Mouse (Mus musculus) thymus, postnatal 4 days (tissue): ENCODE results near the gene Pkd1l1.
A peak's percentile ranks its signal among the peaks of the same experiment; 100 is the strongest.

Source experiments
- DNase-seq: peaks from one replicate; pipeline ENCODE4 v3.0.0; 2021

Pkd1l1 gene

DNA sequence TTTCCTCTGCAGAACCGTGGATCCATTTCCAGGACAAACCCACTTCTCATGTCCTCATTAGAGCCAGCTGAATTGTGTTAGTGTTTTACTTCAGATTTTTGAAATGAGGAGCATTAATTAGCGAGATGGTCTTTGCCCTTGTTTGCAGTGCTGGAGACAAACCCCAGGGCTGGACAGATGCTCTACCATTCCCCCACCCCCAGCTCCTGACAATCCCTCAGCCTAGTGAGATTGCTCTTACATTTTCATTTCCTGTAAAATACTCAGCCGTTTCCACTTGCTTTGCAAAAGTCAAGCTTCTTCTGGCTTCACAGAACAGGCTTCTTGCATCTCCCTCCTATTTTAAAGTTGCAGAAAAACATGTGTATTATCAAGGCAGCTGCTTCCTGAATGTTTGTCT lies 155.7 kb downstream of the Pkd1l1 start:
- DNase-seq: no peak

DNA sequence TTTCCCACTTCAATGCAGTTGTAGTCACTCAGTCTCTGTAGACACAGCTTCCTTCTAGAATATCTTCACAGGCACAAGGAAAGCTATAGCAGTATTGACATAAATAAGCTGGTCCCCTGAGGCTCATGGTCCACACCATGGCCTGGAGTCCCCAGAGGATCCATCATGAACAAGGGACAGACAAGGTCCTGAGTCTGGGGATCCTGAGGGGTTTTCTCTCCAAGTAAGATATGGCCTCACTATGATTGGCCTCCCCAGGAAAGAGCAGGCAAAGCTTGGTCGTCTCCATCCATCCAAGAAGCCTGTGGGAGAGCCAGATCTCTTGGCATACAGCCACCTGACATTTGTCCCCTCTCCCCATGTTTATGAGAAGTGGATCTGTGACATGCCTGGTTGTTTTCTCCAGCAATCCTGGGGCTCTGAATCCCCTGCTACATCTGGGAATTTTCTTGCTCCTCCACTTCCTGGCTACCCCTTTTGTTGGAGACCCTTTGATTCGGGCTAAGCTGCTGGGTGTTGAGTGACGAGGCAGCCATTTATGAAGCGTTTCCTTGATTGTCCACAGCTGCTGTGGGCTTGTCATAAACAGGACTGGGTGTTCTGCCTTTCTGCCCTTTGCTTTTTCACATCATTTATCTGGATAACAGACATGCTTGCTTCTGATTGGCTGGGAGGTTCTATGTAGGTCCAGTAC lies 158.8 kb downstream of the Pkd1l1 start:
- no peak for DNase-seq

DNA sequence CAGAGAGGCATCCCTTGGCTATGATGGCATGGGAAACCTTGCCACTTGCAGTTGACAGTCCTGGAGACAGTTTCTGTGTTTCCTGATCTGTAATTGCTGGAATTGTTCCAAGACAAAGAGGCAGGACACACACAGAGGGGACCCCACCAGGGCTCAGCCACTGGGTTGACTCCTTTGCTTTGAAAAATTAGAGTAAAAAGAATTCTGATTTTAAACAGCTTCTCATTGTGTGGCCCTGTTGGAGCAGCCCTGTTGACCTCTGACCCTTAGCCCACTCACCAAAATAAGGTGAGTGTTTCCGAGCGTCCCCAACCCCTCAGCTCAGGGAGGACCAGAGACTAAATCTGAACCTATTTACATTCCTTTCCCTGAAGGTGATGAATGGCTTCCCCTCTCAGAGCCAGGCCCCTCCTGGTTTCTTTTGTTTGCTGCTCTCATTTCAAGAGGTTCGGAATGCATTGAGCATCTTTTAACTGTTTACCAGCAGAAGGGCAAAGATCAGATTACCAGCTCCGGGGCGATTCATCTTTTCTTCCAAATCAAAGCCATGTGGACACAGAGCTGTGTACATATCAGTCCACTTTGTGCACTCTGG lies 161.5 kb downstream of the Pkd1l1 start:
- DNase-seq: no peak

DNA sequence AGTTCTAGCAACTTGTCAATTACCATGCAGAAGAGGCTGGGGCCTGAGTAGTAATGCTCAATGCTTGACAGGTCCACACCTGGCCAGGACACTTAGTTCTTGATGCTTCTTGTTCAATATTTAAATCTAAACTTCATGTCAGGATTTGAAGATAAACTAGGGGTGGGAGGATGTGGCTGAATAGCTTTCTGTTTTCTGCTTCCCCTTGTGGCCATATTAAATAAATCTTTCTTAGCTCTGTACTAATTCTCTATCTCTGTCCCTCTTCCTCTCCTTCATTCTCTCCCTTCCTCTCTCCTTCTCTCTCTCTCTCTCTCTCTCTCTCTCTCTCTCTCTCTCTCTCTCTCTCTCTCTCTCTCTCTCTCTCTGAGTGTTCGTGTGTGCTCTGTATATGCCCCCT lies 163.4 kb downstream of the Pkd1l1 start:
- no peak for DNase-seq

DNA sequence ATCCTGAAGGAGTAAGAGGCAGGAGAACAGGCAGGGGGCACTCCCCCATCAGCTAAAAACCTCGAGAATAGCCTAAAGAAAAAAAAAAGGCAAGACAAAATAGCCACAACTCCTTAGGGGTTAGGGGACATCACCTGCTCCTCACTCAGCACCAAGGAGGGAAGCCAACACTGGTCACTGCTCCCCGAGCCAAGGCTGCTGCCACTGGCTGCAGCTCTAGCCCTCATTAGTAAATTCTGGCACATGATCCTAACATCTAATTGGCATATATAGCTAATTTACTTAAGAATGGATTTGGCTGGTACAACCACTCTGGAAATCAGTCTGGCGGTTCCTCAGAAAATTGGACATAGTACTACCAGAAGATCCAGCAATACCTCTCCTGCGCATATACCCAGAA lies 166.1 kb downstream of the Pkd1l1 start:
- DNase-seq: no peak

DNA sequence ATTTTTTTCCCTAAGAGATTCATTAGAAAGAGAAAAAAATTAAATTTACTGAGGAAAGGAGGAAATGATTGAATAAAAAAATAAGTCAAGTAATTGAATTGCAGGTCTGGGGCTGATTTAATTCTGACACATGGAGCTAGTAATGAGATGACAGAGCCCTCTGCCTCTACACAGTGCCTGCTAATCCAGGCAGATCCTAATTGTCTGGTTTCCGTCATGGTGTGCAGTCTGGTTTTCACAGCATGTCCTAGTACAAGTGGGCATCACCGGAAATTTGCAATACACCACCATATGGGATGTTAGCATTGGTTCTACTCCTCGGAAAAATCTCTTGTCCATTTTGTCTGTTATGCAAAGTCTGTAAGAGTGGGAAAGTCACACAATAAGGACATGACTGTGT lies 168.9 kb downstream of the Pkd1l1 start:
- DNase-seq: no peak

DNA sequence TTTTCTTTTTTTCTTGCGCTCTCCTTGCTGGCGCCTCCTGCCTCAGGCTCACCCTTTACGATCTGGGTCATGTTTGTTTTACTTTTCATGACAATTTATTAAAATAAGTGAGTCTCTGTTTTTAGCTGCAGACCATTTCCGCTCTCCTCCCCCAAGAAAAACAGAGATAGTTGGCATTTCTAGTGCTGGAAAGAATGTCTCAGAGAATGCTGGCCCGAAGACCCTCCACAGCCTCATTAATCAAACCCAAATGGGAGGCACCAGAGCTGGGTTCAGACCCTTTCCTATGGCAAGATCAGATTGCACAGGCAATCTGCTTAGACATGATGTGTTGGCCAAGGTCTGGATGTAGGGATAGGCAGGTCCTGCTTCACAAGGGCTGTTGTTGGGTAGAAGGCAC lies 175.6 kb downstream of the Pkd1l1 start:
- no peak for DNase-seq

DNA sequence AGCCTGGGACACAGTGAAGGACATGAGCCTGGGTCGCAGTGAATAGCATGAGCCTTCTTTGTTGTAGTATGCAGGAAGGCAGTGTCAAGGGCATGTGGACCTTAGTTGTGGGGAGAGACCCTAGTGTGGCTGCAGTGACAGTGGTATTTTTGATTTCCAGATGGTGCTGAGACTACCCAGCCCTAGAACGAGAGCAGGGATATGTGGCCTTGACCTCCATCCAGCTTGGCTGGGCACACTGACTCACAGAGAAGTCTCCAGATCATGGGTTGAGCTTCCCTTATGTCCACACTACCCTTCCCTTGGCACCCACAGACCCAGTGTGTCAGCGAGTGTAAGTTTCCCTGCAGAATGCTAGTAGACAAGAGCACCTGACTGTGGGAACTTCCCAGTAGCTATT lies 178.0 kb downstream of the Pkd1l1 start:
- no peak for DNase-seq

DNA sequence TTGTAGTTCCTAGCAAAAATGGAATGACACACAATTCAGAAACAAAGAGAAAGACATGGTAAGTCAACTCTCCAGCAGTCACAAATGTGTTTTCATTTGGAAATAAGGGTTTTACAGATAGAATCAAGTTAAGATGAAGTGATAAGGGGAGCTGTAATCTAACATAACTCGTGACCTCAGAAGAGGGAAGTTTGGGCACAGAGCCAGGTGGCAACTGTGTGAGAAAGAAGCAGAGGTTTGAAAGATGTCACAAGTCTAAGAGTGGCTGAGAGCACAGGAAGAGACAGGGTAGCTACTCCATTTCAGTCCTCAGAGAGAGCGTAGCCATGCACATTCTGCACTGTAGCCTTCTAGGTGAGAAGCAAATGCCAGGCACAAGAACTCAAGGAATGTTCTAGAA lies 180.9 kb downstream of the Pkd1l1 start:
- peak; percentile 64 for DNase-seq

DNA sequence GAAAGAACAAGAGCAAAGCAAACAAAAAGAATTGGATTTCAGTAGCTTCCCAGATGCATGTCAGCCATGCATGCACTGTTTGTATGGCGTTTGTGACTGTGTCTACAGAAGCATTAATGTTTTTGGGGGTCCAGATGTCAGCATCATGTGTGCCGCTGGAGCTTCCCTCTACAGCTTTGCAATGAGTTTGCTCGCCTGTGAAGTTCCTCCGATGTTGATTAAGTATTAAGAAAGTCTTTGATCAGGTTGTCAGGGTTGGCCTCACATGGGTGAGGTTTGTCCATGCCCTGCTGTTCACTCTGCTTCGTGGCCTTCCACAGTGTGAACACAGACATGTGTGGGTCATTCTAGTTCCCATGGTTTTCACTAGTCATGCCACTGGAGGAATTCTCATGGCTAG lies 183.9 kb downstream of the Pkd1l1 start:
- DNase-seq: no peak

DNA sequence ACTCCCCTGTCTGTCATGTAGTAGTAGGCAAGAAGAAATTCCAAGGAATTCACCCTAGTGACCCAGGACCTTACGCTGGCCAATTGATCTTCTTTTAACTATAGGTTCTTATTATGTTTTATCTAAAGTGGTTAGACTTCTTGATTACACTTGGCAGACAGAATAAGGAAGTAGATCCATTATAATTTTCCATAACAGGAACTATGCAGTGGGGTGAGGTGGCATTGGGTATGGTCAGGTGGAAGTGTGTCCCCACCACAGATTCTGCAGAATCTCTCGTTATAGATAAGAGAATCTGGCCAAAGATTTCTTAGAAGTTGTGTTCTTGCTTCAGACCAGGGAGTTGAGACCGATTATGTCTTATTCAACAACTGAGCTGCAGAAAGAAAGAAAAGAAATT lies 185.5 kb downstream of the Pkd1l1 start:
- no peak for DNase-seq

DNA sequence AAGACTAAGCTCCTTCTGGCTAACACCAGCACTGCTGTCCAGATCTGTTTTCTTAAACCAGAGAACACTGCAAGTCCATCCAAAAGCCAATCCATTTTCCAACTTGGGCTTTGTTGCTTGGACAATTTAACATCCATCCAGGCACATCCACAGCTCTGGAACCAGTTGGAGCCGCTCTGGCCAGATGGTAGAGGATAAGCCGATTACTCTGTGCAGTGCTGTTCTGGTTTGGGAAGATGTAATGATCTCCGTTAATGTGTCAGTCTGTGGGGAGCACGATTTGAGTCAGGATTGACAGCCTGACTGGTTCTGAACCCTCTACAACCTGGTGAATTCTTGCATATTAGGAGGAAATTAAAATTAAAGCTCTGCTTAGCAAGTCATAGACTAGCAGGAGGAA lies 188.7 kb downstream of the Pkd1l1 start:
- no peak for DNase-seq

DNA sequence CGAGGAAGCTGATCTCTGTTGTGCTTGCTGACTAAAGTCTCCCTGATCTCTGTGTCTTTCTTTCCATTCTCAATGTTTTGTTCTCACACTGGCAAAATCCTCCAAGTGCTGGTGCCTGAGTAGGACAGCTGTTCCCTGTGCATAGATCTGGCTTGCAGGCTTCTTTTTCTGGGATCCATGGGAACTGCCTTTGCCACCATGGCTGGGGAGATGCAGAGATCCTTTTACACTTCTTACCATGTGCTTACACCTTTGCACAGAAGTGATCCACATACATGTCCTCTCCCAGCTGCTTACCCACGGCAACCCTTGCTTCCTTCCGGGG lies 191.0 kb downstream of the Pkd1l1 start:
- DNase-seq: no peak

DNA sequence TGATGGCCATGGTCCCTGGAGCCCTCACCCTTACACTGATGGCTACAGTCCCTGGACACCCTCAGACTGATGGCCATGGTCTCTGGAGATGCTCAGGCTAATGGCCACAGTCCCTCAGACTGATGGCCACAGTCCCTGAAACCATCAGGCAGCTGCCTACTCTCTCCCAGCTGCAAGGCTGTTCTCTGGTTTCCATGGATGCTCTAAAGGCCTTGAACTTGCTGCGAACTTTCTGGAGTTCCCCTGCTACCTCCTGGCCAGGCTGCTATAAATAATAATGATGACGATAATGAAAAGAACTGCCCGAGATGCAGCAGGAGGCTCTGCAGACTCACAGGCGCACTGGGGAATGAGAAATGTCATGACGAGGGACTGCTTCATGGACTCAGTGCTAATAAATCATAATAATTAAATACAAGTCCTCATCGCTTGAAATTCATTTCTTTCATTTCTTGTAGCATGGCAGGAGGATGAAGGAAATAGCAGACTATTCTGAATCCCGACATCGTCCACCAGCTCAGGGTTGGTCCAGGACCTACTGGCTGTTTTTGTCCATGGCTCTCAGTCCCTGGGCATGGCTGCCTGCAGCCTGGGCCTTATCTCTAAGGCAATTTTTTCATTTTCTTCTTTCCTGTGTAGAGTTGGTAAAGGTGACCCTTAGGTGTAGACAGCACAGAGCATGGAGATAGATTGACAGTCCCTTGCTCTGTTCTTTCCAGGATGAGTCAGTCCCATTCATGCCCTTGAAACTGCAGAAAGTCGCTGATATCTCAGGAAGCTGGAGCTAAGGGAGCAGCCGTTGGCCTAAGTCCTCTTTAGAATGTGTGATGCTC lies 191.5 kb downstream of the Pkd1l1 start:
- no peak for DNase-seq

DNA sequence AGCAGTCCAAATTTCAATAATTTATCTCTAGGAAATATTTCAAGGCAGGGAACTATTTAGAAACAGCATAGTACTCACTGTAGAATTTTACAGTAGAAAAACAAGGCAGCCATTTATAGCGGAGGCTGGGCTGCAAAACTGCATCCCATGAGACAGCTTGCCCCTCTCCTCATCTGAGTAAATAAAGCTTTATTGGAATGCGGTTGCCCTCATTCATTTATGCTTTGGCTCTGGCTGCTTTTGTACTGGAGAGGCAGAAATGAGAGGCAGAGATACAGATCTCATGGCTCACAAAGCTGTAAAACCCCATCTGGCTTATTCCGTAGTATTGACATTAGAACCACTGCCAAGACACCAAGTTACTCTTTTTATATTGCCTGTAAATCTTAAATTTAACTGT lies 193.6 kb downstream of the Pkd1l1 start:
- no peak for DNase-seq
